Mouse (Mus musculus) heart, embryonic 11.5 days (tissue): ENCODE measurements around the gene Fam117b. TPM values are rescaled to one million over a fixed set of nuclear protein-coding genes. Genes with fewer than 3 reads are reported as not detected.

Experiments
- ATAC-seq: fragments of 200-750 bp; cut with Nextera tagmentation; replicated peaks from 2 replicates; pipeline ENCODE4 v1.8.0; 2017; ENCODE audit warnings: moderate library complexity; ENCODE audit not compliant: insufficient number of reproducible peaks, low FRiP score, low TSS enrichment
- H3K27ac ChIP-seq: fragments of 300-500 bp; sonication (generic); 2 replicates; pipeline ENCODE4 v1.5.1; 2014; ENCODE audit warnings: mild to moderate bottlenecking, low read depth, low read length
- H3K27me3 ChIP-seq: fragments of 300-500 bp; sonication (generic); 2 replicates; pipeline ENCODE4 v1.6.1; 2014; ENCODE audit warnings: mild to moderate bottlenecking, low read length, mixed read lengths; ENCODE audit not compliant: control insufficient read depth, insufficient read depth
- H3K36me3 ChIP-seq: fragments of 300-500 bp; sonication (generic); 2 replicates; pipeline ENCODE4 v1.6.1; 2014; ENCODE audit warnings: mild to moderate bottlenecking, low read length, moderate library complexity, mixed read lengths; ENCODE audit not compliant: control insufficient read depth, insufficient read depth
- H3K4me1 ChIP-seq: fragments of 300-500 bp; sonication (generic); 2 replicates; pipeline ENCODE4 v1.6.1; 2014; ENCODE audit warnings: low read length; ENCODE audit not compliant: control insufficient read depth, insufficient read depth
- H3K4me2 ChIP-seq: fragments of 300-500 bp; sonication (generic); 2 replicates; pipeline ENCODE4 v1.6.1; 2014; ENCODE audit warnings: mild to moderate bottlenecking, moderate library complexity
- H3K4me3 ChIP-seq: fragments of 300-500 bp; sonication (generic); 2 replicates; pipeline ENCODE4 v1.5.1; 2014; ENCODE audit warnings: low read depth, low read length
- H3K9ac ChIP-seq: fragments of 300-500 bp; sonication (generic); 2 replicates; pipeline ENCODE4 v1.6.1; 2014; ENCODE audit warnings: mild to moderate bottlenecking, low read depth, low read length, moderate library complexity
- H3K9me3 ChIP-seq: fragments of 300-500 bp; sonication (generic); replicated peaks from 2 replicates; pipeline ENCODE4 v1.6.1; 2016; ENCODE audit warnings: low read length; ENCODE audit not compliant: control insufficient read depth
- WGBS: fragments of 180-500 bp; shearing (Covaris S2); extraction: QIAGEN DNeasy Blood & Tissue Kit; methylation state at CpG from one replicate; pipeline ENCODE4 v1.1.7; 2014; ENCODE audit not compliant: insufficient replicate concordance; 5-methylcytosine and 5-hydroxymethylcytosine counted together
- polyA plus RNA-seq: library from polyadenylated mRNA; unstranded; fragments of >200 nt; fragmentation: Nextera tagmentation; extraction: Ambion mirVana; gene quantifications from 2 replicates; pipeline ENCODE4 v1.2.1, GENCODE M21; 2014

The Fam117b gene
- polyA plus RNA-seq, 1 experiment from 2014 or later, result 5.9 TPM

GRCm38 (mm10) chr1:59941063-59941462 lies 28.3 kb downstream of the Fam117b start:
- no peak for ATAC-seq
- Histone ChIP-seq H3K4me2 (no peak overlapping the region), H3K27me3 (no peaks in the 10 kb centered on the region), H3K4me3 (no peak overlapping the region), H3K36me3 (no peaks in the 10 kb centered on the region), H3K4me1 (peaks cover 7% of the 10 kb centered on the region; the same call in 1 of the 2 replicates), H3K27ac (no peak overlapping the region), H3K9ac (no peak overlapping the region), H3K9me3 (no peaks in the 10 kb centered on the region)
- WGBS, result 86% methylated on average over 1 of the region's 1 CpGs

GRCm38 (mm10) chr1:59942057-59942790 lies 29.4 kb downstream of the Fam117b start:
- Histone ChIP-seq H3K4me3 (no peak overlapping the region), H3K4me2 (no peak overlapping the region), H3K36me3 (no peaks in the 10 kb centered on the region), H3K27me3 (no peaks in the 10 kb centered on the region), H3K27ac (no peak overlapping the region), H3K9me3 (no peaks in the 10 kb centered on the region), H3K9ac (no peak overlapping the region), H3K4me1 (peaks cover 7% of the 10 kb centered on the region; the same call in 1 of the 2 replicates)
- WGBS, result 64% methylated on average over 6 of the region's 6 CpGs
- ATAC-seq, result no peak

- ATAC-seq, result no peak
- H3K4me3 ChIP-seq, result no peak overlapping the region
- WGBS, result 29% methylated on average over 5 of the region's 5 CpGs
- no peaks in the 10 kb centered on the region for H3K9me3 ChIP-seq
- H3K4me1 ChIP-seq, result peaks cover 7% of the 10 kb centered on the region; the same call in 1 of the 2 replicates
- no peak overlapping the region for H3K9ac ChIP-seq
- no peak overlapping the region for H3K27ac ChIP-seq
- H3K36me3 ChIP-seq, result no peaks in the 10 kb centered on the region
- no peaks in the 10 kb centered on the region for H3K27me3 ChIP-seq
- no peak overlapping the region for H3K4me2 ChIP-seq
These were observed 31.0 kb downstream of the Fam117b start for GRCm38 (mm10) chr1:59943825-59944224.

GRCm38 (mm10) chr1:59945969-59946368 lies 33.2 kb downstream of the Fam117b start:
- ATAC-seq, result no peak
- Histone ChIP-seq H3K4me1 (peaks cover 7% of the 10 kb centered on the region; the same call in 1 of the 2 replicates), H3K27ac (no peak overlapping the region), H3K27me3 (no peaks in the 10 kb centered on the region), H3K9me3 (no peaks in the 10 kb centered on the region), H3K9ac (no peak overlapping the region), H3K36me3 (no peaks in the 10 kb centered on the region), H3K4me3 (no peak overlapping the region), H3K4me2 (no peak overlapping the region)
- 68% methylated on average over 1 of the region's 1 CpGs for WGBS

GRCm38 (mm10) chr1:59947509-59947908 lies 34.7 kb downstream of the Fam117b start:
- WGBS, result 91% methylated on average over 4 of the region's 4 CpGs
- H3K4me1 ChIP-seq, result peaks cover 7% of the 10 kb centered on the region; the same call in 1 of the 2 replicates

GRCm38 (mm10) chr1:59957206-59957605 lies 44.4 kb downstream of the Fam117b start:
- H3K27ac ChIP-seq, result no peak overlapping the region
- no peaks in the 10 kb centered on the region for H3K4me1 ChIP-seq
- no peaks in the 10 kb centered on the region for H3K36me3 ChIP-seq
- H3K4me2 ChIP-seq, result no peak overlapping the region
- 69% methylated on average over 3 of the region's 3 CpGs for WGBS
- H3K9ac ChIP-seq, result no peak overlapping the region
- no peaks in the 10 kb centered on the region for H3K27me3 ChIP-seq
- no peak overlapping the region for H3K4me3 ChIP-seq
- no peaks in the 10 kb centered on the region for H3K9me3 ChIP-seq
- ATAC-seq, result no peak

More at GRCm38 (mm10) chr1:59947509-59947908, 34.7 kb downstream of the Fam117b start:
- Histone ChIP-seq H3K27ac (no peak overlapping the region), H3K4me2 (no peak overlapping the region), H3K4me3 (no peak overlapping the region), H3K27me3 (no peaks in the 10 kb centered on the region), H3K9ac (no peak overlapping the region), H3K36me3 (no peaks in the 10 kb centered on the region), H3K9me3 (no peaks in the 10 kb centered on the region)
- no peak for ATAC-seq

GRCm38 (mm10) chr1:59959941-59960340 lies 47.1 kb downstream of the Fam117b start:
- Histone ChIP-seq H3K27ac (no peak overlapping the region), H3K4me1 (no peaks in the 10 kb centered on the region), H3K9ac (no peak overlapping the region), H3K27me3 (no peaks in the 10 kb centered on the region), H3K9me3 (no peaks in the 10 kb centered on the region), H3K4me2 (no peak overlapping the region), H3K36me3 (no peaks in the 10 kb centered on the region), H3K4me3 (no peak overlapping the region)
- WGBS, result 60% methylated on average over 1 of the region's 1 CpGs
- no peak for ATAC-seq

- Histone ChIP-seq H3K4me1 (no peaks in the 10 kb centered on the region; the same call in 1 of the 2 replicates), H3K36me3 (no peaks in the 10 kb centered on the region), H3K27me3 (no peaks in the 10 kb centered on the region), H3K4me2 (no peak overlapping the region), H3K4me3 (no peak overlapping the region), H3K27ac (no peak overlapping the region), H3K9me3 (no peaks in the 10 kb centered on the region), H3K9ac (no peak overlapping the region)
- no peak for ATAC-seq
- WGBS, result 51% methylated on average over 6 of the region's 6 CpGs
These were observed 53.5 kb downstream of the Fam117b start for GRCm38 (mm10) chr1:59966171-59966785.
